Mouse (Mus musculus) mature B cell (primary cell): Measurements from ENCODE around the gene Tmbim1.
"Not testable (repeated sequence)": the region's sequence is repeated elsewhere in the genome, so short reads cannot be mapped to it uniquely, and the experiment has no call there.

Experiments used
- in situ Hi-C: fragments of 300-500 bp; cut with MboI; formaldehyde crosslinking; loops from 2 replicates; pipeline ENCODE4 v1.14.3; 2019

The Tmbim1 gene

GRCm38 (mm10) chr1:74326916-74327315, 21.5 kb upstream of the Tmbim1 start:
- in situ Hi-C loops, result not testable (repeated sequence)

DNA sequence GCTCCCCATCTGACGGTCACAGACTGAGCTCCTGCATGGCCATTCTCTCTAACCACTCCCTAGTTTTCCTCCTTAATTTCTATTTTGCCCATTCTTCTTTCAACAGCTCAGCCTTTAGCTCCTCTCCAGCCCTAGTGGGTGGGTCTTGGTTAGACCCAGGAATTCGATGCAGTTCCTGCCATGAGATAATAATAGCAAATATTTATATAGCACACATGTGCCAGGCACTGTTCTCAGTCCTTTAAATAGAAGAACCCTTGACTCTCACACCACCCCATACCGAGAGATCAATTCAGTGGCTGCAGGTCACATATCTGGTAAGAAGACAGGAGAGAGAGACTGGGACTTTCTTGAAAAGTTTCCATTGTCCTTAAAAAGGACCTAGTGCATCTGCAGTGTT, 16.0 kb upstream of the Tmbim1 start:
- in situ Hi-C loops, result no loop called here

GRCm38 (mm10) chr1:74318711-74319110, 13.3 kb upstream of the Tmbim1 start:
- in situ Hi-C loops, result no loop called here

- in situ Hi-C loops, result no loop called here
Observed at GRCm38 (mm10) chr1:74316114-74316827, 10.8 kb upstream of the Tmbim1 start.

DNA sequence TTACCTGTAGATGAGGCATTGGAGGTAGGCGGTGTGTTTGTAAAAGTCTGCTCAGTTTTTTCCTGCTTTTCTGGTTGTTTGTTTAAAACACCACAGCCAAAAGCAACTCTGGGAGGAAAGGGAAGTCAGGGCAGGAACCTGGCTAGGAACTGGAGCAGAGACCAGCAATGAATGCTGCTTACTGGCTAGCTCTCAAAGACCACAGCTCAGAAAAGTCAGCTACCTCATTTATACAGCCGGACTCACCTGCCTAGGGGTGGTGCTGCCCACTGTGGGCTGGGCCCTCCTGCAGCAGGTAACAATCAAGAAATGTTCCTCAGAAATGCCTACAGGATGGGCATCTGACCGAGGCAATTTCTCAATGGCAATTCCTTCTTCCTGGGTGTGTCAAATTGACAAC, 9.4 kb upstream of the Tmbim1 start:
- in situ Hi-C loops, result loop anchor here (5.0 kb wide), 1 partner anchor 83 kb away; no protein-coding TSS in a partner anchor

- in situ Hi-C loops, result loop anchor here (5.0 kb wide), 1 partner anchor 84 kb away; no protein-coding TSS in a partner anchor
Observed at GRCm38 (mm10) chr1:74313049-74313692, 7.7 kb upstream of the Tmbim1 start.

DNA sequence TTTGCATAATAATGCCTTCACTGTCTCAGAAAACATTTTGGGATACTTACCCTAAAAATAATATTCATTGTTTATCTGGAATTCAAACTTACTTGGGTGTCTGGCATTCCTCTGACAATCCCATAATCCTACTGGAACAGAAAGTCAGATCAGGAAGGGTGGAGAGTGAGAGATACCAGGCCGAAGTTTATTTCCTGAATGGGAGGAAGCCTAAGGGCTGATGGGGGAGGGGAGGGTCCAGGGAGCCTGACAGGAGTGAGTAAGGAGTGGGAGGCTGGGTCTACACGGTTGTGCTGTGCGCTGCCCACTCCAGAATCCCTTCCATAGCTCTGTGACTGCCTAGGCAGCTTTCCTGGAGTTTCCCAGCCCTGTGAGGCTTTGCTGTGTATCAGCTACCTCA, 4.3 kb upstream of the Tmbim1 start:
- in situ Hi-C loops, result loop anchor here (5.0 kb wide), 1 partner anchor 88 kb away; no protein-coding TSS in a partner anchor

DNA sequence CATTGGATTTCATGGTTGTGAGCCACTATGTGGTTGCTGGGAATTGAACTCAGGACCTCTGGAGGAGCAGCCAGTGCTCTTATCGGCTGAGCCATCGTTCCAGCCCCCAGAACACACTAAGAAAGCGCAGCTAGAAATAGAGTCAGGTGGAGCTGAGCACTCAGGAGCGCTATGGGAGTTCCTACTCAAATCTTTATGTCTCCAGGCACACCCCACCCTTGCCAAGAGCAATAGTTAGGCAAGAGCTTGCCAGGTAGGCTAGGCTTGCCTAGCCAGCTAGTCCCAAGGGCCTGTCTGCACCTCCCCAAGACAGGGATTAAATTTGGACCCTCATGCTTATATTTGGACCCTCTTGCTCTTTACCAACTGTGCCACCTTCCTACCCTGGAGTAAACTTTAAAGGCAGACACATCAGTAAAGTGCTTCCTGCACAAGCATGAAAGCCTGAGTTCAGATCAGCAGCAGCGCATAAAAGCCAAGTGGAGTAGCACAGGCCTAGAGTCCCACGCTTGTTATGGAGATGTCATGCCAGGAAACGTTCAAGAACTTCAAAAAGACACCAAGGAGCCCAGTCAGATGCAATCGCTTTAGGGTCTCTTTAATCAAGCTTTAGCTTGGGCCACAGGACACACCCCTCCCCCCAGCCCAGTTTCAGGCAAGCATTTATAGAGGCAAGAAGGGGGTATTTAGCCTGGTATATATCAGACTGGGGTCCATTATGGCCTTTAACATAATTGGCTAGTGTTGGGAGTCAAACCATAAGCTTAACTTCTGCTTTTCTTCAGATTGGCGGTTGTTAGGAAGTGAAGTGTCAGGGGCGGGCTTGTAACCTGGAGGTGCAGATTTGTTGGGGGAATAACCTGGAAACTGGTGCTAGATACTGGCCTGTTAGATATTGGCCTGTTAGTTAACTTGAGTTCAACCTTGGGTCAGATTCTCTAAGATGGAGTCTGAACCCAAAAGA, 2.9 kb upstream of the Tmbim1 start:
- in situ Hi-C loops, result no loop called here

DNA sequence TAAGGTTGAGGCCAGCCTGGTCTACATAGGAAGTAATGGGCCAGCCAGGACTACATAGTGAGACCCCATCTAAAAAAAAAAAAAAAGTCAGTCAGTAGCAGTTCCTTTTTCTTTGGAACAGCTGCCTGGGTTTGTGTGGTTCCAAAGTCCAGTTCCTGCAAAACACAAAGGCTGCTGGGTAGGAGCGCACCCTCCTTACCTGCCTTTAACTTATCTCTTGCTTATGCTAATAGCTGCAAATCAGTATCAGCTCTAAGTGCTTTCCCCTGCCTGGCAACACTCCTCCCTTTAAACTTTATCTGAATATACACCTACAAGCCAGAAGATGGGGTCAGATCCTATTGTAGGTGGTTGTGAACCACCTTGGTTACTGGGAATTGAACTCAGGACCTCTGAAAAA, 1.7 kb upstream of the Tmbim1 start:
- in situ Hi-C loops, result no loop called here

DNA sequence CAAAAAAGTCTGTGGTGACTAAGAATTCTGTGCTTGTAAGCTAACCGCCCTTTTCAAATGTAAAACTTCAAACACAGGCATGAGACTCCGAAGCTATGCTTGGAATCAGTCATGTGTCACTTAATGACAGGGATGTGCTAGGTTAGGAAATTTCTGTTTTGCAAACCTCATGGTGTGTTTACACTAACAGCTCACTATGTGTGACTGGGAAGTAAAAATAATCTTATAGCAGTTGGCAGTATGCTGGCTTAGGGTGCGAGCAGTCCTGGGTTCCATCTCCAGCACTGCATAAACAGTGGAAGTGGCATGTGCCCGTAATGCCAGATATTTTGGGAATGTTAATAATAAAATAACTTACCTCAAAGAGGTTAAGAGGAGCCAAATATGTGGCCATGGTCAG, 476 bp downstream of the Tmbim1 start:
- in situ Hi-C loops, result no loop called here

- in situ Hi-C loops, result no loop called here
Observed at GRCm38 (mm10) chr1:74304339-74304790, 1.1 kb downstream of the Tmbim1 start.

GRCm38 (mm10) chr1:74303509-74304338, 1.7 kb downstream of the Tmbim1 start:
- in situ Hi-C loops, result no loop called here

DNA sequence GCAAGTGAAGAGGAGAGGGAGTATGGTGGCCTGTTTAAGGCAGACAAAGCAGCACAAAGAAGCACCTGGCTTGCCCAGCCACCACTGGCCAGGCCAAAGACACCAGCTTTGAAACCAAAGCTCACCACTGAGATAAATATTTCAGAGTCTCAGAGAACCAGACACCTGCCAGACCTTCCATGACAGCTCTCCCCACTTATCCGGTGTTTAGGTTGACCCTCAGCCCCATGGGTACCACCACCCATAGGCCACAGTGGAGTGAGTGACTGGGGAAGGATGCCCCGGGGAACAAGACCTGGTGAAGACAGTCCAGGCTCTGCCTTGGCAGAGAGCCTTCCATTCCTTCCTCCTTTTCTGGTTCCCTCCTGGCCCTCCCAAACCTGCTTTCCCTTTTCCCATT, 2.6 kb downstream of the Tmbim1 start:
- in situ Hi-C loops, result no loop called here

DNA sequence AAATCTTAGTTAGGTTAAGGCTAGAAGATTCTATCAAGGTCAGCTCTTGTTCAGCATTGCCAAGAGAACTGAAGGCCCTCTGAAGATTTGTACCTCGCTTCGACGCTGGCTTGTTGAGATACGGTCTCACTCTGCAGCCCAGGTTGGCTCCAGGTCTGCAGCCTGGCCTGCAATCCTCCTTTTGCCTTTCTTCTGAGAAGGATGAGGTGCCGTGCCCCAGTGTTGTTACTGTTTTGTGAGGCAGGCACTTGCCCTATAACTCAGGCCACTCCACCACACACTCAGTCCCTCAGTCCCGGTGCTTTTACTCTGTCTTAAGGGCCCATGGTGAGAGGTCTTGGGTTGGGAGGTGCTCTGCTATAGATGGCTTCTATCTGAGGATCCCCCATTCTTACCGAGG, 3.2 kb downstream of the Tmbim1 start:
- in situ Hi-C loops, result no loop called here

- in situ Hi-C loops, result no loop called here
Observed at GRCm38 (mm10) chr1:74300347-74301110, 4.9 kb downstream of the Tmbim1 start.

DNA sequence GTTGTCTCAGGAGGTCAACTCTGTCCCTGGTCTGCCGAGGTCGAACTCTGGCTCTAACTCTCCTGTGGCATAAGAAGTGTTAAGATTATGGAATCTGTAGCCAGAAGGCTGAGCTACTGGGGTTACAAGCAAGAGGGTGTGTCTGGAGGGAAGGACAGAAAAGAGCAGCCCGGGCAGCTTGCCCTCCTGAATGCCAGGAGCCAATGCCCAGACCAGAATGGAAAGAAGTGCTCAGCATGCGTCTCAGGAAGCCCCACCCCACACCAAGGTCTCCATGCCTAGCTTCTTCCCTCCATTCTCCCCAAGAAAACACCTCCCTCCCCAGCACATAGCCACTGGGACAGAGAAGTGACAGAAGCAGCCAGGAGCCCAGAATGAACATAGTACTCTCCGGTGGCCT, 6.4 kb downstream of the Tmbim1 start:
- in situ Hi-C loops, result loop anchor here (10.0 kb wide), 1 partner anchor 156 kb away; no protein-coding TSS in a partner anchor

- in situ Hi-C loops, result loop anchor here (10.0 kb wide), 1 partner anchor 157 kb away; no protein-coding TSS in a partner anchor
Observed at GRCm38 (mm10) chr1:74298157-74298750, 7.2 kb downstream of the Tmbim1 start.

DNA sequence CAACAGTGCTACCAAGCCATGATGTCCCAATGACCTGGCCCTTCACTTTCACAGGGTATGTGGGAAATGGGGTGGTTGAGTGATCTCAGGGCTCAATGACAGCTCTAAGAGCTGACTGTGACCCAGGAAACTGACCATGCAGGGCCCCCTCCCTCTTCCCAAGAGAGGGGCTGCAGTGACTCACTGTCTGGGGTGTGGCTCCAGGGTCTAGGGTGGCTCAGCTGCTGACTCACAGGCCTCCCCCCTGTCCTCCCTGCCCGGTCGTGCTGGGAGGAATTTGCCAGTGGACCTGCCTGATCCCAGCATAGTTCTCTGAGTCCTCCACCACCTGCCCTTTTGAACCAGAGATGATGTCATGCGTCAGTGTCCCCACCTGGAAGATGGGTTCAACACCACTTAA, 8.2 kb downstream of the Tmbim1 start:
- in situ Hi-C loops, result loop anchor here (10.0 kb wide), 1 partner anchor 158 kb away; no protein-coding TSS in a partner anchor

- in situ Hi-C loops, result loop anchor here (10.0 kb wide), 1 partner anchor 158 kb away; no protein-coding TSS in a partner anchor
Observed at GRCm38 (mm10) chr1:74296477-74296876, 8.9 kb downstream of the Tmbim1 start.
